Mouse (Mus musculus): ENCODE measurements around the gene Slc45a1.
A peak's percentile ranks its signal among the peaks of the same experiment; 100 is the strongest.

Gene Slc45a1

GRCm38 (mm10) chr4:150651390-150652277 lies at the start of gene Slc45a1:
Slc45a1 (minus strand) TSS chr4:150652174.
- peak; percentile 49 for DNase-seq (ENCODE audit: low read depth, low spot score)

GRCm38 (mm10) chr4:150700849-150701248 lies 48.9 kb upstream of the Slc45a1 start:
- no peak for DNase-seq (ENCODE audit: low read depth, low spot score)

GRCm38 (mm10) chr4:150694434-150695108 lies 42.6 kb upstream of the Slc45a1 start:
- no peak for DNase-seq (ENCODE audit: low read depth, low spot score)

- DNase-seq (ENCODE audit: low read depth, low spot score) = no peak
These were observed 41.0 kb upstream of the Slc45a1 start for GRCm38 (mm10) chr4:150692861-150693403.

GRCm38 (mm10) chr4:150690759-150691158 lies 38.8 kb upstream of the Slc45a1 start:
- no peak for DNase-seq (ENCODE audit: low read depth, low spot score)

- no peak for DNase-seq (ENCODE audit: low read depth, low spot score)
These were observed 37.6 kb upstream of the Slc45a1 start for GRCm38 (mm10) chr4:150689553-150689952.

- DNase-seq (ENCODE audit: low read depth, low spot score) = no peak
These were observed 35.3 kb upstream of the Slc45a1 start for GRCm38 (mm10) chr4:150687126-150687753.

GRCm38 (mm10) chr4:150686538-150686937 lies 34.6 kb upstream of the Slc45a1 start:
- DNase-seq (ENCODE audit: low read depth, low spot score) = no peak

GRCm38 (mm10) chr4:150685778-150686493 lies 34.0 kb upstream of the Slc45a1 start:
- DNase-seq (ENCODE audit: low read depth, low spot score) = no peak

- no peak for DNase-seq (ENCODE audit: low read depth, low spot score)
These were observed 33.2 kb upstream of the Slc45a1 start for GRCm38 (mm10) chr4:150685043-150685777.

GRCm38 (mm10) chr4:150680373-150680772 lies 28.4 kb upstream of the Slc45a1 start:
- no peak for DNase-seq (ENCODE audit: low read depth, low spot score)

GRCm38 (mm10) chr4:150678789-150679188 lies 26.8 kb upstream of the Slc45a1 start:
- DNase-seq (ENCODE audit: low read depth, low spot score) = no peak

GRCm38 (mm10) chr4:150677846-150678224 lies 25.9 kb upstream of the Slc45a1 start:
- no peak for DNase-seq (ENCODE audit: low read depth, low spot score)

GRCm38 (mm10) chr4:150677126-150677845 lies 25.3 kb upstream of the Slc45a1 start:
- peak; percentile 56 for DNase-seq (ENCODE audit: low read depth, low spot score)

- DNase-seq (ENCODE audit: low read depth, low spot score) = no peak
These were observed 24.1 kb upstream of the Slc45a1 start for GRCm38 (mm10) chr4:150676029-150676428.

- no peak for DNase-seq (ENCODE audit: low read depth, low spot score)
These were observed 23.3 kb upstream of the Slc45a1 start for GRCm38 (mm10) chr4:150675274-150675673.

GRCm38 (mm10) chr4:150665806-150666205 lies 13.8 kb upstream of the Slc45a1 start:
- no peak for DNase-seq (ENCODE audit: low read depth, low spot score)

- DNase-seq (ENCODE audit: low read depth, low spot score) = peak; percentile 50
These were observed 12.8 kb upstream of the Slc45a1 start for GRCm38 (mm10) chr4:150664726-150665125.

GRCm38 (mm10) chr4:150663192-150663591 lies 11.2 kb upstream of the Slc45a1 start:
- peak; percentile 60 for DNase-seq (ENCODE audit: low read depth, low spot score)

GRCm38 (mm10) chr4:150661886-150662285 lies 9.9 kb upstream of the Slc45a1 start:
- DNase-seq (ENCODE audit: low read depth, low spot score) = no peak

Data from mesoderm, embryonic 11.5 days (tissue).